Mouse (Mus musculus): ENCODE data around the gene Glp1r. TPM values are rescaled to one million over a fixed set of nuclear protein-coding genes. Genes with fewer than 3 reads are reported as not detected.
A peak's percentile ranks its signal among the peaks of the same experiment; 100 is the strongest.

Gene Glp1r
- total RNA-seq, 2 experiments from 2014 or later, result 0.52 to 0.81 TPM

GRCm38 (mm10) chr17:30914264-30914663, 12.6 kb downstream of the Glp1r start:
- DNase-seq, result no peak

DNA sequence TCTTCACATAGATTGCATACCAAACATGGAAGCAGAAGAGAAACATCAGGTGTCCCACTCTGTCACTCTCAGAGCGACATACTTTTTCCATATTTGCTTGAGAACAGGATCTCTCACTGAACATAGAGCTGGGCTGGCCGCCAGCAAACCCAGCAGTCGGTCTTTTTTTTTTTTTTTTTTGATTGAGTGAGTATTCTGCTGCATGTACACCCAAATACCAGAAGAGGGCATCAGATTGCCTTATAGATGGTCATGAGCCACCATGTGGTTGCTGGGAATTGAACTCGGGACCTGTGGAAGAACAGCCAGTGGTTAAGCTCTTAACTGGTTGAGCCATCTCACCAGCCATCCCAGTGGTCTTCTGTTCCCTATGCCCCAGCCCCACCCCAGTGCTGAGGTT, 21.9 kb downstream of the Glp1r start:
- DNase-seq, result no peak

- no peak for DNase-seq
Observed at GRCm38 (mm10) chr17:30930827-30931226, 29.2 kb downstream of the Glp1r start.

- no peak for DNase-seq
Observed at GRCm38 (mm10) chr17:30932836-30933235, 31.2 kb downstream of the Glp1r start.

DNA sequence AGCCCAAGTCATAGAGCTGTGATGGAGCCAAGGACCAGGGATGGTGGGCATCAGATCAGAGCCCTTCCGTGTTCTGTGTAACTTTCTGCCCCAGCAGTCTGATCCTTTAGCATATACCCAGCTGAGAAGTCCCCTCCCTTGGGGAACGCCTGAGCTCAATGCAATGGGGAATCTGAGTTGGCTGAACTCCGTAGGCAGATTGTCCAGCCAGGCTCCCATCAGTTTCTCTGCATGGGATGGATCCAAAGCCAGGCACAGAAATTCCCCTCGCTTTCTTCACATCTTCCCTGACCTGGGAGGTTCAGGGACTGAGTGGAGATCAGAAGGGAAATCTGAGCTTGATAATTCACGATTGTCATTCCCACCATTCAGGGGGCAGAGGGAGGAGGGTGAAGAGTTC, 33.7 kb downstream of the Glp1r start:
- DNase-seq, result no peak

- peak; percentile 39 for DNase-seq
Observed at GRCm38 (mm10) chr17:30938554-30938953, 36.9 kb downstream of the Glp1r start.

DNA sequence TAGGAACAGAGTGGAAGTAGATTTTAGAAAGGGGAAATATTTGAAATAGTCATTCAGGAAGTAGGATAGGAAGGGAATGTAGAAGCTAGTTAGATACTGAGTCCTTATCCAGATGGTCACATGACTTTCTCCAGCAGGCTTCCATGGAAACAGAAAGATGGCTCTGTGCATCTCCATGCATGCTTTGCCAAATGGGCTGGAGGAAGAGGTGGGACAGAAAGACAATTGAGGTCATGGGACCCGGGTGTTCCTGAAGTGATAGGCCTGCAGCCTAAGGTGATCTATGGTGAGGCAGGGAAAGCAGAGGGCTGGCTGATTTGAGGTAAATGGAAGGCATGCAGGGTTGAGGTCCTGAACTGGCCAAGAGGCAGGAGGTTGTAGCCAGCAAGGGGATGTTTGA, 46.8 kb downstream of the Glp1r start:
- DNase-seq, result no peak

- DNase-seq, result peak; percentile 82
Observed at GRCm38 (mm10) chr17:30950780-30951179, 49.2 kb downstream of the Glp1r start.

DNA sequence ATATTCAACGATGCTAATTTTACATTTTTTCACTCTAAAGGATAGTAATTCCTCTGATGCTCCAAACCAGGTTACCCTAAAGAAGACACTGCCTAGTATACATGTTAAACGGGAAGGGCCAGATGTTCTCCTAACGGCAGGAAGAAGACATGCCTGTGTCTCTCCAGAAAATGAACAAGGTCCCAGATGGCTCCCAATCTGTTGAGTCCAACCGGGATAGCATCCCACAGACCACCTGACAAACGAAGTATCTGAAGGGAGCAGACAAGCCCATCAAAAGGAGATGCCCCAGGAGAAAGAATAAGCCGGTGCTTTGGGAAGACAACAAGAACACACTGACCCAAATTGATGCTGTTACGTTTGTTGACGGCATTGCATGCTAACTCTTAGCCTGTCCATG, 50.0 kb downstream of the Glp1r start:
- DNase-seq, result no peak

DNA sequence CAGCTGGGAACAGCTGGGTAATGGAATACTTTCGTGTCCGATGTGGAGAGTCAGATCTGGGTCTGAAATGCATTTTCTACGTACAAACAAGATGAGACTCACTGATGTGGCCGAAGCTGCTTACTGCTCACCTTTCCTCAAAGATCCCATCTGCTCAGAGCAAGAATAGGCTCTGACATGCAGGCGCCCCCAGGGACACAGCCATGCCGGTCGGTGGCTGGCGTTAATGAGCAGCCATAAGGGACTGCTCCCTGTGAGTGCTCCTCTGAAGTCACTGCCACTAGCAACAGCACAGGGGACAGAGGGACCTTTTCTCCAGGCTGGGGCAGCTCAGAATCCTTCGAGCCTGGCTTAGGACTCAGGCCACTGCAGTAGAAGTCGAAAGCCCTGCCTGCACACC, 52.7 kb downstream of the Glp1r start, which contains the start of gene Umodl1:
Gene Umodl1 (plus strand): TSS at position 301 of the 400 bp plus-strand sequence.
- no peak for DNase-seq

GRCm38 (mm10) chr17:30961936-30962592, 60.4 kb downstream of the Glp1r start:
- DNase-seq, result no peak

DNA sequence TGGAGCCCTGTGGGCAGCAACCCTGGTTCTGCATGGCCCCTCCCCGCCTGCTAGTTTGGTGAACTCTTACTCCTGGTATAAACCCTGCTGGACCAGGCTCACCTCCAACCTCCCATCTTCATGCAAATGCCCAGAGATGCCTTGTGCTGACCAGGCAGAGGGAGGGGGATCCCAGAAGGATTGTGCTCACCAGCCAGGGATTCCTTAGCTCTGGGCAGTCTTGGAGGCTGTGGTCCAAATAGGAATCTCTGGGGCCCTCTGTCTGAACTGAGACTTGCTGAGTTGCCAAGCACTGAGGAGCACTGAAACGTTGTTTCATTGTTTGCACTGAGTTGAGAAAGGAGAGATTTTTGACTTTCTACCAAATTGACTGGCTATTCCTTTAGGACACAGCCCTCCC, 61.3 kb downstream of the Glp1r start:
- no peak for DNase-seq

DNA sequence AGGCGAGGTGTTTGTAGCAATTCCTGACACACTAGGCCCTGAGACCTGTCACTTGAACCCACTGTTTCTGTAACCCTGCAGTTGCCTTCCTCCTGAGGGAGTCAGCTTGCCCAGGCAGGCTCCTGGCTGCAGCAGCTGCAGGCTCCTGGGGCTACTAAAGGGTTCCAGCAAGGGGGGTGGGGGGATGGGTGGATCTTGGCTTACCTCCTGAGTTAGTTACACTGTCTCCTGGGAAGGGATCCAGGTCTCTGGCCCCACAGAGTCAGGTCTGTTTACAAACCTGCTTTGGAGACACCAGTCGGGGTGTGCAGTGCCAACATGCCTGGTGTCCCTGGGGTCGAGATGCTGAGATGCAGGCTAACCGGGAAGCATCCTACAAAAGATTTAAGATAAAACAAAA, 68.4 kb downstream of the Glp1r start:
- no peak for DNase-seq

DNA sequence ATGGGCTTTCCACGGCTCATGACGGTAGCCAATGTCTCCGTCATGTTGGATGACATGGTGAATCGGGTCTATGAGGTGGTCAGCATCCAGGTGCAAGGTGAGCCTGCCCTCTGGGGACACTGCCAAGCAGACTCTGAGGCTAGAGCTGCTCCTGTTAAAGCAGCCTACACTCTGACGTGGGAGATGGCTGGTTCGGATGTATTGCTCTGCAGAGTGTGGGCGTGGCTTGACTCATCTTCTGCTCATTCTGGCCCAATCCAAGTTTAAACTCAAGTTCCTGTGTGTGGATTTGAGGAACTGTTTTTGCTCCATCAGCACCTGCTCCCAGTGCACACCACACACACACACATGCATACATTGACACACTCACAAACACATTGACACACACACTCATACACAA, 70.3 kb downstream of the Glp1r start:
- no peak for DNase-seq

GRCm38 (mm10) chr17:30973332-30973731, 71.7 kb downstream of the Glp1r start:
- peak; percentile 43 for DNase-seq

DNA sequence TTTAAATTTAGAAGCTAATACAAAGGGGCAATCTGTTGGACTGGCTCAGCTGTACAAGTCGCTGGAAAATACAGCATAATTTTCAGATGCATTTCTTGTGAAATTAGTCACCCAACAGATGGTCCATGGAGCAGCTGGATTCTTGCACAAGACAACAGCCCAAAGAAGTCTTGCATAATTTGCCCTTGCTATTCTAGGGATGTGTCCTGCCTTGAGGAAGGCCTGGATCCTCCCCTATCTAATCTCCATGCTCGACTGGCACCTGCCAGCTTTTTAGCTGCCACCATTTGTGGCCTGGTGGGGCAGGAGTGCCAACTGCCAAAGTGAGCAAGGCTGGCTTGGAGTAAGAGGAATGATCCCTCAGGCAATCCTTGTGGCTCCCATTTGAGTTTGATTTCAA, 75.7 kb downstream of the Glp1r start:
- no peak for DNase-seq

DNA sequence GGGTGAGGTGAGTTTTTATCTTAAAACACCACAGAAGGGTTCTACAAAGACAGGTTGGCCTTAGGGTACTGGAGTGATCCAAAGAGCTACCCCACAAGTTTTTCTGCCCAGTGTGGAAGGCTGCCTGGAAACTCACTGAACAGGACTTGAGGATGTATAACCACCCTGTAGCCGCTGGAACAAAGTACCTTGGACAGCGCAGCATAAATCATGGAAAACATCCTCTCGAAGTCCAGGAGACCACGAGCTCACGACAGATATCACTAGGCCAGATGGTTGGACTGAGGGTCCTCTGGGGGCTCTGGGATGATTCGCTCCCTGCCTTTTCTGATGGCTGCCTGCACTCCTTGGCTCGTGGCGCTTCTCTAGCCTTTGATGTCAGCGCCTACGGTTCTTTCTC, 76.9 kb downstream of the Glp1r start:
- no peak for DNase-seq

DNA sequence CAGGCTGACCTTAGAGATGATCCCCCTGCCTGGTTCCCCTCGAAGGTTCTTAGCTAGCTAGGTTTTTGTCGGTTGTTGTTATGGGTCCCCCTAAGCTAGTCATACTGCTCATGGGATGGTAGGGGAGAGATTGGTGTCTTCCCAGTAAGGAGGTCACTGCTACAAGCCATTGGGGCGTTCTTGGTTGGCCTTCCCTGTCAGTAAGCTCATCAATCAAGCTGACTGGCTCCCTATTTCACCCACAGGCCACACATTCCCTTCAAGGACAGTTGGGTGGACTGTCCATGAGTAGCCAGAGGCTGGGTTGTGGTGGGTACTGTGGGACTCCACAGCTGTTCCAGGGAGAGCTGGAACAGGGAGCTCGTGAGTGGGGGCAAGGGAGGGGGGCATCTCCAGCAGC, 81.9 kb downstream of the Glp1r start:
- DNase-seq, result no peak

DNA sequence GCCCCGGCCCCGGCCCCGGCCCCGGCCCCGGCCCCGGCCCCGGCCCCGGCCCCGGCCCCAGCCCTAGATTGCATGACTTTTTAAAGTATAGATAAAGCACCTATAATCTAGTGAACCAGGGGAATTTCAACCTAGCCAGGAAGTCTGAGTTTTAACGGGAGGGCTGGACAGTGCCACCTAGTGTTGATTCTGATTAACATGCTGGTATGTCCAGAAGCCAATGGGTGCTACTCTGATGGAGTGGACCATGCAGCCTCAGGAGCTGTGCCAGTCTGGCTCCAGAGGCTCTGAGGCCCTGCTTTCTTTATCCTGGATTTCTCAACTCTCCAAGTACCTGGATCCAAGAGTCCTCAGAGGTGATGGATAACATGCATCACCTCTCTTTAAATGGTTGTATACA, 88.6 kb downstream of the Glp1r start:
- peak; percentile 29 for DNase-seq

Small RNA genes within 50 kb of the gene (microRNA-seq; reads per million reads assigned to microRNA genes)
- gene Gm24026, result 0 reads per million in 2 experiments

Other genes starting within 250 kb of the Glp1r start
- not detected for gene Umodl1, start 52.8 kb downstream of the Glp1r start, total RNA-seq (2021)
- gene Abcg1, start 155.9 kb downstream of the Glp1r start, total RNA-seq (2021), result 1 to 10 TPM; 5.3 to 7.8 TPM
- not detected for gene Tff3, start 227.8 kb downstream of the Glp1r start, total RNA-seq (2021)
- gene Tff2, start 242.5 kb downstream of the Glp1r start, total RNA-seq (2021), result not detected